Mouse (Mus musculus) liver, embryonic 12.5 days (tissue): Measurements from ENCODE around the gene Plpp4. TPM values are rescaled to one million over a fixed set of nuclear protein-coding genes. Genes with fewer than 3 reads are reported as not detected.

Experiments used
- ATAC-seq: fragments of 200-750 bp; cut with Nextera tagmentation; 2 replicates; pipeline ENCODE4 v1.8.0; 2017; ENCODE audit warnings: moderate number of reproducible peaks, mild to moderate bottlenecking, moderate library complexity
- H3K27ac ChIP-seq: fragments of 300-500 bp; sonication (generic); 2 replicates; pipeline ENCODE4 v1.5.1; 2016; ENCODE audit warnings: mild to moderate bottlenecking
- H3K27me3 ChIP-seq: fragments of 300-500 bp; sonication (generic); replicated peaks from 2 replicates; pipeline ENCODE4 v1.6.1; 2016; ENCODE audit warnings: mild to moderate bottlenecking, moderate library complexity
- H3K36me3 ChIP-seq: fragments of 300-500 bp; sonication (generic); 2 replicates; pipeline ENCODE4 v1.6.1; 2016; ENCODE audit warnings: mild to moderate bottlenecking, moderate library complexity
- H3K4me1 ChIP-seq: fragments of 300-500 bp; sonication (generic); 2 replicates; pipeline ENCODE4 v1.6.1; 2016
- H3K4me2 ChIP-seq: fragments of 300-500 bp; sonication (generic); 2 replicates; pipeline ENCODE4 v1.6.1; 2016; ENCODE audit warnings: mild to moderate bottlenecking, moderate library complexity
- H3K4me3 ChIP-seq: fragments of 300-500 bp; sonication (generic); 2 replicates; pipeline ENCODE4 v1.5.1; 2016; ENCODE audit warnings: mild to moderate bottlenecking, moderate library complexity
- H3K9ac ChIP-seq: fragments of 300-500 bp; sonication (generic); 2 replicates; pipeline ENCODE4 v1.6.1; 2016; ENCODE audit warnings: mild to moderate bottlenecking, moderate library complexity
- H3K9me3 ChIP-seq: fragments of 300-500 bp; sonication (generic); replicated peaks from 2 replicates; pipeline ENCODE4 v1.6.1; 2016; ENCODE audit warnings: mild to moderate bottlenecking, moderate library complexity
- WGBS: fragments of 180-500 bp; shearing (Covaris S2); methylation state at CpG from one replicate; pipeline ENCODE4 v1.1.7; 2016; ENCODE audit not compliant: insufficient replicate concordance; 5-methylcytosine and 5-hydroxymethylcytosine counted together
- polyA plus RNA-seq: library from polyadenylated mRNA; unstranded; fragments of >200 nt; fragmentation: Nextera tagmentation; extraction: Ambion mirVana; gene quantifications from 2 replicates; pipeline ENCODE4 v1.2.1, GENCODE M21; 2016

Plpp4 gene
- polyA plus RNA-seq, 1 experiment from 2014 or later: not detected

GRCm38 (mm10) chr7:129406069-129406468 lies 149.2 kb downstream of the Plpp4 start:
- Histone ChIP-seq H3K4me1 (no peaks in the 10 kb centered on the region), H3K36me3 (no peaks in the 10 kb centered on the region), H3K9ac (no peak overlapping the region), H3K9me3 (no peaks in the 10 kb centered on the region), H3K4me2 (no peak overlapping the region), H3K4me3 (no peak overlapping the region), H3K27me3 (no peaks in the 10 kb centered on the region), H3K27ac (no peak overlapping the region)
- ATAC-seq: no peak
- WGBS: 58% methylated on average over 7 of the region's 7 CpGs

- ATAC-seq: no peak
- Histone ChIP-seq H3K27ac (no peak overlapping the region), H3K4me2 (no peak overlapping the region), H3K9me3 (no peaks in the 10 kb centered on the region), H3K4me1 (no peaks in the 10 kb centered on the region), H3K9ac (no peak overlapping the region), H3K4me3 (no peak overlapping the region), H3K27me3 (no peaks in the 10 kb centered on the region), H3K36me3 (no peaks in the 10 kb centered on the region)
- WGBS: 38% methylated on average over 2 of the region's 2 CpGs
Observed at GRCm38 (mm10) chr7:129412695-129413094, 155.9 kb downstream of the Plpp4 start.

- no peak overlapping the region for H3K9ac ChIP-seq
- H3K4me3 ChIP-seq: no peak overlapping the region
- no peaks in the 10 kb centered on the region for H3K9me3 ChIP-seq
- no peaks in the 10 kb centered on the region for H3K36me3 ChIP-seq
- H3K4me2 ChIP-seq: no peak overlapping the region
- no peak overlapping the region for H3K27ac ChIP-seq
- 56% methylated on average over 4 of the region's 4 CpGs for WGBS
- H3K4me1 ChIP-seq: no peaks in the 10 kb centered on the region
- no peaks in the 10 kb centered on the region for H3K27me3 ChIP-seq
- ATAC-seq: no peak
Observed at GRCm38 (mm10) chr7:129415179-129415578, 158.3 kb downstream of the Plpp4 start.

GRCm38 (mm10) chr7:129421181-129421580 lies 164.3 kb downstream of the Plpp4 start:
- 15% methylated on average over 1 of the region's 1 CpGs for WGBS
- Histone ChIP-seq H3K4me3 (no peak overlapping the region), H3K27me3 (no peaks in the 10 kb centered on the region), H3K27ac (no peak overlapping the region), H3K9ac (no peak overlapping the region), H3K4me1 (no peaks in the 10 kb centered on the region), H3K36me3 (no peaks in the 10 kb centered on the region), H3K4me2 (no peak overlapping the region), H3K9me3 (no peaks in the 10 kb centered on the region)
- no peak for ATAC-seq

GRCm38 (mm10) chr7:129425554-129425953 lies 168.7 kb downstream of the Plpp4 start:
- no peak overlapping the region for H3K9ac ChIP-seq
- H3K4me2 ChIP-seq: no peak overlapping the region
- no peak overlapping the region for H3K4me3 ChIP-seq
- H3K27me3 ChIP-seq: no peaks in the 10 kb centered on the region
- ATAC-seq: no peak
- H3K4me1 ChIP-seq: no peaks in the 10 kb centered on the region
- no peak overlapping the region for H3K27ac ChIP-seq
- 13% methylated on average over 2 of the region's 2 CpGs for WGBS
- H3K9me3 ChIP-seq: no peaks in the 10 kb centered on the region
- no peaks in the 10 kb centered on the region for H3K36me3 ChIP-seq

GRCm38 (mm10) chr7:129428794-129429193 lies 172.0 kb downstream of the Plpp4 start:
- Histone ChIP-seq H3K27ac (no peak overlapping the region), H3K27me3 (no peaks in the 10 kb centered on the region), H3K9me3 (0 out of 2 replicates have a peak, but pooled peaks cover 3% of the 10 kb centered on the region), H3K4me3 (no peak overlapping the region), H3K9ac (no peak overlapping the region), H3K4me1 (no peaks in the 10 kb centered on the region), H3K4me2 (no peak overlapping the region), H3K36me3 (no peaks in the 10 kb centered on the region)
- 35% methylated on average over 4 of the region's 4 CpGs for WGBS
- ATAC-seq: no peak

GRCm38 (mm10) chr7:129429903-129430302 lies 173.1 kb downstream of the Plpp4 start:
- no peak for ATAC-seq

More at GRCm38 (mm10) chr7:129429903-129430302, 173.1 kb downstream of the Plpp4 start:
- H3K27me3 ChIP-seq: no peaks in the 10 kb centered on the region
- 0 out of 2 replicates have a peak, but pooled peaks cover 3% of the 10 kb centered on the region for H3K9me3 ChIP-seq
- no peaks in the 10 kb centered on the region for H3K36me3 ChIP-seq
- no peaks in the 10 kb centered on the region for H3K4me1 ChIP-seq
- no peak overlapping the region for H3K4me3 ChIP-seq
- H3K27ac ChIP-seq: no peak overlapping the region
- no peak overlapping the region for H3K9ac ChIP-seq
- H3K4me2 ChIP-seq: no peak overlapping the region
- 67% methylated on average over 3 of the region's 3 CpGs for WGBS
